Comparison of ENCODE assay signal across 8 mouse cellular contexts in genomic region chr2:140170127-140170802, GRCm38 (mm10). TPM values are rescaled to one million over a fixed set of nuclear protein-coding genes. Genes with fewer than 3 reads are reported as not detected.
DNase-seq lines count a peak whose midpoint lies in the region; ATAC-seq and TF ChIP-seq lines count a peak whose summit lies in the region.

Gene Esf1, minus strand, starts transcription at chr2:140170564.
Gene Ndufaf5, plus strand, starts transcription at chr2:140170649.

- DNase-seq in 416B (ENCODE audit: low read depth) = peak; percentile 95
- peak; percentile 99 for DNase-seq in heart, adult 8-10 months (ENCODE audit: low spot score)
- DNase-seq in kidney, adult 9 months = peak; percentile 98
- peak; percentile 99 for DNase-seq in limb, embryonic 14.5 days (ENCODE audit: low spot score)
- peak; percentile 99 for DNase-seq in midbrain, postnatal 0 days (ENCODE audit: low spot score)
- peak; percentile 88 to 90 for DNase-seq in spleen, postnatal 14 days (ENCODE audit: low spot score in 2 of 2)

- H3K4me1 ChIP-seq in bone marrow, adult 2 months (ENCODE audit: control insufficient read depth, insufficient read depth, low read length) = peaks cover 1% of the 10 kb centered on the region; the same call in 1 of the 2 replicates
- peaks cover 15% of the 10 kb centered on the region for H3K4me1 ChIP-seq in embryonic facial prominence, embryonic 15.5 days
- H3K4me1 ChIP-seq in limb, embryonic 14.5 days (ENCODE audit: control insufficient read depth, insufficient read depth, low read length) = peaks cover 8% of the 10 kb centered on the region; the same call in 1 of the 2 replicates
- H3K4me1 ChIP-seq in midbrain, postnatal 0 days (ENCODE audit: insufficient read depth, low read length) = peaks cover 3% of the 10 kb centered on the region

- peak within 1 kb of the TSS; percentile 64 for H3K4me2 ChIP-seq in embryonic facial prominence, embryonic 15.5 days (replicated peaks)
- peak within 1 kb of the TSS; percentile 55 for H3K4me2 ChIP-seq in limb, embryonic 14.5 days (replicated peaks; ENCODE audit: low read depth, low read length, severe bottlenecking)
- peak within 1 kb of the TSS; percentile 85 for H3K4me2 ChIP-seq in midbrain, postnatal 0 days (ENCODE audit: low read depth, low read length, poor library complexity, severe bottlenecking)

- WGBS in bone marrow, adult 2 months = under 1% methylated on average over 43 of the region's 43 CpGs
- under 1% methylated on average over 43 of the region's 43 CpGs for WGBS in embryonic facial prominence, embryonic 15.5 days
- WGBS in limb, embryonic 14.5 days = under 1% methylated on average over 43 of the region's 43 CpGs
- under 1% methylated on average over 43 of the region's 43 CpGs for WGBS in midbrain, postnatal 0 days

- peak within 1 kb of the TSS; percentile 95 for H3K4me3 ChIP-seq in bone marrow, adult 2 months (replicated peaks; ENCODE audit: control insufficient read depth, low read depth, low read length)
- H3K4me3 ChIP-seq in embryonic facial prominence, embryonic 15.5 days (replicated peaks) = peak within 1 kb of the TSS; percentile 84
- H3K4me3 ChIP-seq in limb, embryonic 14.5 days (replicated peaks; ENCODE audit: low read length) = peak within 1 kb of the TSS; percentile 90
- peak within 1 kb of the TSS; percentile 77 for H3K4me3 ChIP-seq in midbrain, postnatal 0 days (ENCODE audit: low read depth, low read length)

- H3K27me3 ChIP-seq in embryonic facial prominence, embryonic 15.5 days = no peaks in the 10 kb centered on the region
- no peaks in the 10 kb centered on the region for H3K27me3 ChIP-seq in limb, embryonic 14.5 days (ENCODE audit: control insufficient read depth, insufficient read depth, low read length)
- H3K27me3 ChIP-seq in midbrain, postnatal 0 days (ENCODE audit: insufficient read depth, low read length) = no peaks in the 10 kb centered on the region

- H3K36me3 ChIP-seq in embryonic facial prominence, embryonic 15.5 days = peaks cover 11% of the 10 kb centered on the region; the same call in 1 of the 2 replicates
- peaks cover 12% of the 10 kb centered on the region for H3K36me3 ChIP-seq in limb, embryonic 14.5 days (ENCODE audit: control insufficient read depth, insufficient read depth, low read length)
- H3K36me3 ChIP-seq in midbrain, postnatal 0 days (ENCODE audit: insufficient read depth, low read length) = no peaks in the 10 kb centered on the region

- TF ChIP-seq POLR2A in bone marrow, adult 2 months (IDR thresholded peaks at IDR 0.05; ENCODE audit: borderline replicate concordance, control insufficient read depth, low read depth, low read length) = peak; percentile 39; the same call in 1 of the 2 replicates
- peak; percentile 73; the same call in 1 of the 2 replicates for TF ChIP-seq POLR2A in limb, embryonic 14.5 days (IDR thresholded peaks at IDR 0.05; ENCODE audit: borderline replicate concordance, extremely low read depth, insufficient read depth, insufficient read length)

- TF ChIP-seq CTCF in bone marrow, adult 2 months (IDR thresholded peaks at IDR 0.05; ENCODE audit: control insufficient read depth, insufficient read depth, low read length) = no peak
- TF ChIP-seq CTCF in midbrain, postnatal 0 days (IDR thresholded peaks at IDR 0.05) = peak; percentile 5; the same call in 1 of the 2 replicates

- H3K27ac ChIP-seq in bone marrow, adult 2 months (ENCODE audit: control insufficient read depth, insufficient read depth, low read depth, low read length, poor library complexity) = peak within 1 kb of the TSS; percentile 77
- H3K27ac ChIP-seq in embryonic facial prominence, embryonic 15.5 days (replicated peaks) = peak within 1 kb of the TSS; percentile 87
- peak within 1 kb of the TSS; percentile 72 for H3K27ac ChIP-seq in limb, embryonic 14.5 days (replicated peaks; ENCODE audit: low read depth, low read length)
- H3K27ac ChIP-seq in midbrain, postnatal 0 days (ENCODE audit: low read depth, low read length) = peak within 1 kb of the TSS; percentile 59

- H3K9ac ChIP-seq in embryonic facial prominence, embryonic 15.5 days = peak within 1 kb of the TSS; percentile 72
- peak within 1 kb of the TSS; percentile 84 for H3K9ac ChIP-seq in limb, embryonic 14.5 days (ENCODE audit: low read depth, low read length, severe bottlenecking)
- H3K9ac ChIP-seq in midbrain, postnatal 0 days (replicated peaks; ENCODE audit: low read length, poor library complexity, severe bottlenecking) = peak within 1 kb of the TSS; percentile 73

- peak; percentile 98 for ATAC-seq in embryonic facial prominence, embryonic 15.5 days (ENCODE audit: insufficient number of reproducible peaks, low FRiP score, low TSS enrichment, low read depth)
- ATAC-seq in limb, embryonic 14.5 days (ENCODE audit: low FRiP score, low read depth) = peak; percentile 99
- ATAC-seq in midbrain, postnatal 0 days (ENCODE audit: low FRiP score) = peak; percentile 98

- H3K9me3 ChIP-seq in embryonic facial prominence, embryonic 15.5 days (replicated peaks) = no peaks in the 10 kb centered on the region
- H3K9me3 ChIP-seq in limb, embryonic 14.5 days (ENCODE audit: control insufficient read depth, low read length) = no peaks in the 10 kb centered on the region
- no peaks in the 10 kb centered on the region for H3K9me3 ChIP-seq in midbrain, postnatal 0 days (ENCODE audit: low read length)

RNA-seq across cellular contexts. Expression of gene Esf1, which starts in this region (rescaled TPM):
- 13.2 and 15.5 TPM in 2 replicates for polyA plus RNA-seq in bone marrow, adult 2 months (2011; ENCODE audit: insufficient read depth, insufficient read length, low replicate concordance, missing spikeins)
- polyA plus RNA-seq in embryonic facial prominence, embryonic 15.5 days (2015; fragmentation: Nextera tagmentation; extraction: Ambion mirVana) = 23.7 and 24.4 TPM in 2 replicates
- total RNA-seq in heart, adult 8-10 months (2022) = 10 to 100 TPM in 3 of 4 experiments, 1 to 10 TPM in 1; 9.7 to 13.2 (median 11.7) TPM
- polyA plus RNA-seq in limb, embryonic 14.5 days (2012; rRNA removed) = 10.3 and 12.9 TPM in 2 replicates
- polyA plus RNA-seq in limb, embryonic 14.5 days (2014; fragmentation: Nextera tagmentation; extraction: Ambion mirVana) = 20.3 and 20.5 TPM in 2 replicates
- 6.4 and 8.9 TPM in 2 replicates for total RNA-seq in midbrain, postnatal 0 days (2014; rRNA removed)
- polyA plus RNA-seq in midbrain, postnatal 0 days (2015; fragmentation: Nextera tagmentation; extraction: Ambion mirVana) = 13.7 and 17.2 TPM in 2 replicates

RNA-seq across cellular contexts. Expression of gene Ndufaf5, which starts in this region (rescaled TPM):
- 2.2 and 6.5 TPM in 2 replicates for polyA plus RNA-seq in bone marrow, adult 2 months (2011; ENCODE audit: insufficient read depth, insufficient read length, low replicate concordance, missing spikeins)
- 22.6 and 23.4 TPM in 2 replicates for polyA plus RNA-seq in embryonic facial prominence, embryonic 15.5 days (2015; fragmentation: Nextera tagmentation; extraction: Ambion mirVana)
- total RNA-seq in heart, adult 8-10 months (2022) = 10 to 100 TPM; 31.2 to 35.0 (median 32.6) TPM
- 13.3 and 18.9 TPM in 2 replicates for polyA plus RNA-seq in limb, embryonic 14.5 days (2012; rRNA removed)
- 26.5 and 26.9 TPM in 2 replicates for polyA plus RNA-seq in limb, embryonic 14.5 days (2014; fragmentation: Nextera tagmentation; extraction: Ambion mirVana)
- total RNA-seq in midbrain, postnatal 0 days (2014; rRNA removed) = 33.0 and 35.2 TPM in 2 replicates
- 59.1 and 60.0 TPM in 2 replicates for polyA plus RNA-seq in midbrain, postnatal 0 days (2015; fragmentation: Nextera tagmentation; extraction: Ambion mirVana)

Comparison
In these comparisons a context has a peak if more than half of its experiments do, and no peak if none do; other contexts are left out.
1. Peak in every context shown above with its lines: DNase-seq, ATAC-seq, H3K4me3 ChIP-seq and H3K27ac ChIP-seq.